Mouse (Mus musculus) testis, postnatal 10 days (tissue): Measurements from ENCODE around the gene Il24.

Experiments used
- DNase-seq: peaks from one replicate; pipeline ENCODE4 v3.0.0; 2021; ENCODE audit warnings: low spot score

The Il24 gene

DNA sequence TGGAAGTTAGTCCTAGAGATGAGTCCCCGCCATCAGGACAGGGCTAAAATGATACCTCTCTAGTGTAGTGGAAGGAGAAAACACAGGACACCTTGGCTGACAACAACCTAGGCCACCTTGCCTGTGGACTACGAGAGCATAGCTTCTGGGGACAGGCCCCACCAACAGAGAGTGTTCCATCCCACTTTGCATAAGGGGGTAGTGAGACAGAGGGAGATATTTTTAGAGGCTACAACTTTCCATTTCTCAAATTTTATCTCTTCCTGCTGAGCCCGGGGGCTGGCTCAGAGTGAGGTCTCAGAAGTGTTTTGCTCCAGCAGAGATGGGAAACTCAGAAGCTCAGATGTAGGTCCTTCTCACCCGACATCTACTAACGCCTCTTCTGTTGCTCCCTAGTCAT lies 36.8 kb downstream of the Il24 start:
- DNase-seq, result no peak

DNA sequence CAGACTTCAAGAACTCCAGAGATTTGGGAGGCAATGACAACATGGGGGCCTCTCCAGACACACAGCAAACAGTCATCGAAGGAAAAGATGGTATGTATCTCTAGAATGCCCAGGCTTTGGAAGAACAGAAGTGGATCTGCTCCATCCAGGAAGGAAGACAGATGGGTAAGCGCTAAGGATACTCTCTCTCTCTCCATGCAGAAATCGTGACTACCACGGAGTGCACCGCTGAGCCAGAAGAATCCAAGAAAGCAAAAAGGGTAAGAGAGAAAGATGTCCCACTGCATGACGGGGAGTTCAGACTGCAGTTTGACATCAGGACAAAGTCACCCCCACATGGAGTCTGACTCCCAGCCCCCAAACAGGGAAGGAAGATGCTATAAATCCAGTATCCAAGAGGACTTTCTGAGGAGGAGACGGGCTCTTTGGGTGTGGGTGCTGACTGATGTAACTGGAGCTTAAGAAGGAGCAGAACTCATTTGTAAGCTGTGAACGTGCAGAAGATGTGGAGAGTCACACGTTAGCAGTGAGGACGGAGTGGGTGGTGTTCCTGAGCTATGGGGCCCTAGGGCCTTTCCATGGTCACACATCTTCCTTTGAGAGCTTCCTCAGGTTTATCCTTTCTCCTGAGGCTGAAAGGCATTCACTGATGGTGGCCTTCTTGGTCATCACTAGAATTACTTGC lies 37.6 kb downstream of the Il24 start:
- DNase-seq, result no peak

DNA sequence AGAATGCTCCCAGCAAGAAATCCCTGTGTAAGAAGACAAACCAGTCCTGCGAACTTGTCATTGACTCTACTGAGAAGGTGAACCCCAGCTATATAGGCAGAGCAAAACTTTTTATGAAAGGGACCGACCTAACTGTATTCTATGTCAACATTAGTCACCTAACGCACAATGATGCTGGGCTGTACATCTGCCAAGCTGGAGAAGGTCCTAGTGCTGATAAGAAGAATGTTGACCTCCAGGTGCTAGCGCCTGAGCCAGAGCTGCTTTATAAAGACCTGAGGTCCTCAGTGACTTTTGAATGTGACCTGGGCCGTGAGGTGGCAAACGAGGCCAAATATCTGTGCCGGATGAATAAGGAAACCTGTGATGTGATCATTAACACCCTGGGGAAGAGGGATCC lies 42.7 kb downstream of the Il24 start:
- DNase-seq, result no peak

DNA sequence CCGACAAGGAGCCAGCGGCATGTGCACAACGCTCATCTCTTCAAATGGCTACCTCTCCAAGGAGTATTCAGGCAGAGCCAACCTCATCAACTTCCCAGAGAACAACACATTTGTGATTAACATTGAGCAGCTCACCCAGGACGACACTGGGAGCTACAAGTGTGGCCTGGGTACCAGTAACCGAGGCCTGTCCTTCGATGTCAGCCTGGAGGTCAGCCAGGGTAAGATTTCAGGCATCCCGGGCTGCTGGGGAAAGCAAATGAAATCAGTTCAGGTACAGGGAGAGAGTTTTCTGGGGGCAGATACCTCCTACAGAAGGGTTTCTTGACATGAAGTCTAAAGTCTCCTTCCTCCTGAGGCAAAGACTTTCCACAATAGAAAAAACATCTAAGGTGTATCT lies 45.6 kb downstream of the Il24 start:
- DNase-seq, result no peak

DNA sequence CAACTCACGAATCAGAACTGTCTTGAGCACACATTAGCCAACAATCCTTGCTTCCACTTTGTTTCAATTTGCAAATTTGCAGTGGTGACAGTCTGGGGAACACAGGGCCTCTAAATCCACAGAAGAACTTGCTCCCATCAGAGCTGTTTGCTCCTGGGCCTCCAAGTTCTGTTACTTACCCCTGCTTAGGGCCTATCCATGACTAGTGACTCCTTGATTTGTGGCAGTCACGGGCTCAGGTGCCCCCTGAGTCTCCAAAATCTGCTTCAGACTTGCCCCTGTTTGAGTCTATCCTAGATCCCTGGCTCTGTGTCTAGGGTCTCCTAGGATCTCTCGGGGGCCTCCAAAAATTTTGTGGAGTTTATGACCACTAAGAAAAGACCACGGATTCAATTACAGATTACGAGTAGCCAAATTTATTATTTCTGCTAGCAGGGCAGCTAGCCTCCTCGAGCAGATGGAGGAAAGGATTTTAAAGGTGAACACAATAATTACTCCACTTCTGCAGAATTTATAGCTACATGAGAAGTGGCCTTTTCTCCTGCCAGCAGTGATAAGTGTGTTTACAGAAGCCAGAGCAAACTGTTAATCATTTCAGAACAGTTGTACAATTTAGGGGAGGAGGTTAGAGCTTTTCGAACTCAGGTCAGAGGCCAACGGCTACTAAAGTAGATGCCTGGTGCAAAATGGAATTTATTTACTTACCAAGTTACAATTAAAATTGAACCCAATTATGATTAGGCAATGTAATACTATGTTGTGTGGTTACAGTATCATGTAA lies 46.5 kb downstream of the Il24 start:
- no peak for DNase-seq

DNA sequence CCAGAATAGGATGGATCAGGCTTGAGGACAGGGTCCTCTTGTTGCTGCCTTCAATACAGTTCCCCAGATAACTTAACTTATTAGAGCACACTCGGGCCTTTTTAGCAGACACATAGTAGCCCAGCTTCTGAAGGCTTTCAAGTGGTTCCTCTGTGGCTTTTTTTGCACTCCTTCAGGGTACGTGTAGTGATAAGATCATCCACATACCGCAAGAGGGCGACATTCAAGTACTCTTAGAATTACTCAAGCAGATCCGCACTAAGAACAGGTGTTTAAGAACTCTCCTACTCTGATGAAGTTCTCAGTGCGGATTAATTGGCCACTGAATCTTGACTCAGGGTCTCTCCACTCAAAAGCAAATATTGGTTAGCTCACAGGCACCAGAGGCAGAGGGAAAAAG lies 49.0 kb downstream of the Il24 start:
- DNase-seq, result no peak

DNA sequence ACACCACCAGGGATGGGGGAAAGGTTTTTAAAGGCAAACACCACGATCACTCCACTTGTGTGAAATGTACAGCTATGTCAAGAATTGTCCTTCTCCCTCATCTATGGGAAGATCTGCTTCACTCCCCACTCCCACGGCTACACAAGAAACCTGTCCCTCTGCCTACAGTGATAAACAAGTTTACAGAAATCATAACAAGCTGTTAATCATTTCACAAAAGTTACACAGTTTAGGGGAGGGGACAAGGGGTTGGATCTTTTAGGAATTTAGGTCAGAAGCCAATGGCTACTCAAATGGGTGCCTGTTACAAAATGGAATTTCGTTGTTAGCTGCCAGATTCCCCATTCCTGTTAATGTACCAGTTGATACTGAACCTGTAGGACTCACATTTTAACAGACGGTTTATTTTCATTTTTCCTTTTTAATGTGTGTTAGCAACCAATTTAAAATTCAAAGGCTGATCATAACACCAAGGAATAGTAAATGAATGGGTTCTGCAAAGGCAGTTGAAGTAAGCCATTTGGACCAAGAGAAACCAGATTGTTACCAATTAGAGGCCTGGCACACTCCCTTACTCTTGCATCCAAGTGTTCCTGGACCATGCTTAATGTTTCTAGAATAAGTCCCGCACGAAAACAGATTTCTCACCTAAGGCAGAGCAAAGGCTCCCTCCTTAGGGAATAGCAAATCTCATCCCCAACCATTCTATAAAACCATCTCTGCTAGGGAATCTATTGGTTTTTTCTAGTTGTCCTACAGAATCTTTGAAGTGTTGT lies 51.9 kb downstream of the Il24 start:
- no peak for DNase-seq

DNA sequence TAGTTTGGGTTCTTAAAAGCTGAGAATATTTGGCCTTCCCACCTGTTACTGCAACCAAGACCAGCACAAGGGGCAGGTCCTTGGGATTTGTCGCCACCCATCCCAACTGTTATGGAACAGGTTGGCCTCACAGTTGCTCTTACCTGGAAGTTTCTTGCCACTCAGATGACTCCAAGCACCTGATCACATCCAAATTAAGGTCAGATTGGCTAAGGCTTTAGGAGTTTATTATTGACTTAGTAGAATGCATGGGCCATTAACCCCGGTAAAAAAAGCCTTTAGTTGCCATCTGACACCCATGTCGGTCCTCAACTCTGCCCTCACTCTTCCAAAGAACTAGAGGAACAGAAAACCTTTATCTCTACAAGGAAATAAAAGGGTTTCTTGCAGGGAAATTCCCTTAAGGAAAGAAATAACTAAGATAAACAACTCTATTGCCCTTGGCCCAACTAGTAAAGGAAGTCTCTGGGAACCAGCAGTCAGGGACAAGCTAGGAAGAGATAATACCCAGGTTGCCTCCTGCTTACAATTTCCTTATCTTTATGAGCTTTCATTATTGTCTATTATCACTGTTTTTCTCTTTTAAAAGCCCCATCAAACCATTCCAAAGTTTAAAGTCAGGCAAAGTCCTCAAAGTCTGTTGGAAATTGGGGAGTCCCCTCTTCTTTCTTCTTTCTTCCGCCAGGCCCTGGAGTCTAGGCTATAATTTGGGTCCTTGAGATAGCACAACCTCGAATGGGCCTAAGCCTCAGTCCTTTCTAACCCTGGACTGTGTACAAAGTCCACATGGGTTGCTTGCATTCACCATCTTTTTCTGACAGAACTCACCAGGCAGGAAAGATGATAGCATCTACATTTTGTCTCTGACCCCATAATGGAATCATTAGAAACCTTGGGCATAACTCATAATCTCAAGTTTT lies 54.8 kb downstream of the Il24 start:
- DNase-seq, result no peak
